Mouse (Mus musculus) forebrain, embryonic 11.5 days (tissue): ENCODE data around the gene Ssbp3. TPM values are rescaled to one million over a fixed set of nuclear protein-coding genes. Genes with fewer than 3 reads are reported as not detected.

Source experiments
- ATAC-seq: fragments of 200-750 bp; cut with Nextera tagmentation; replicated peaks from 2 replicates; pipeline ENCODE4 v1.8.0; 2017; ENCODE audit warnings: moderate TSS enrichment; ENCODE audit not compliant: low FRiP score
- DNase-seq: peaks from one replicate; pipeline ENCODE4 v3.0.0-alpha.2; 2017; ENCODE audit warnings: low spot score
- H3K27ac ChIP-seq: fragments of 300-500 bp; sonication (generic); 2 replicates; pipeline ENCODE4 v1.5.1; 2014; ENCODE audit warnings: low read depth, low read length
- H3K27me3 ChIP-seq: fragments of 300-500 bp; sonication (generic); 2 replicates; pipeline ENCODE4 v1.6.1; 2014; ENCODE audit warnings: mild to moderate bottlenecking, low read length, mixed read lengths; ENCODE audit not compliant: control insufficient read depth, insufficient read depth
- H3K36me3 ChIP-seq: fragments of 300-500 bp; sonication (generic); 2 replicates; pipeline ENCODE4 v1.6.1; 2014; ENCODE audit warnings: mild to moderate bottlenecking, low read length, moderate library complexity, mixed read lengths; ENCODE audit not compliant: control insufficient read depth, insufficient read depth
- H3K4me1 ChIP-seq: fragments of 300-500 bp; sonication (generic); replicated peaks from 2 replicates; pipeline ENCODE4 v1.6.1; 2014; ENCODE audit warnings: low read length, mixed read lengths; ENCODE audit not compliant: control insufficient read depth, insufficient read depth
- H3K4me2 ChIP-seq: fragments of 300-500 bp; sonication (generic); 2 replicates; pipeline ENCODE4 v1.6.1; 2014; ENCODE audit warnings: low read depth, mild to moderate bottlenecking, low read length, moderate library complexity, mixed read lengths; ENCODE audit not compliant: severe bottlenecking
- H3K4me3 ChIP-seq: fragments of 300-500 bp; sonication (generic); 2 replicates; pipeline ENCODE4 v1.5.1; 2014; ENCODE audit warnings: low read depth, low read length
- H3K9ac ChIP-seq: fragments of 300-500 bp; sonication (generic); 2 replicates; pipeline ENCODE4 v1.6.1; 2014; ENCODE audit warnings: low read length
- H3K9me3 ChIP-seq: fragments of 300-500 bp; sonication (generic); 2 replicates; pipeline ENCODE4 v1.6.1; 2016; ENCODE audit warnings: low read length, mixed read lengths; ENCODE audit not compliant: control insufficient read depth
- WGBS: fragments of 180-500 bp; shearing (Covaris S2); extraction: QIAGEN DNeasy Blood & Tissue Kit; methylation state at CpG from one replicate; pipeline ENCODE4 v1.1.7; 2014; 5-methylcytosine and 5-hydroxymethylcytosine counted together
- polyA plus RNA-seq: library from polyadenylated mRNA; unstranded; fragments of >200 nt; fragmentation: Nextera tagmentation; extraction: Ambion mirVana; gene quantifications from 2 replicates; pipeline ENCODE4 v1.2.1, GENCODE M21; 2014

Gene Ssbp3
- polyA plus RNA-seq, 1 experiment from 2014 or later, result 135 TPM

GRCm38 (mm10) chr4:107064394-107065098, 154.0 kb downstream of the Ssbp3 start:
- Histone ChIP-seq H3K4me3 (no peak overlapping the region), H3K36me3 (peaks cover 4% of the 10 kb centered on the region), H3K27me3 (no peaks in the 10 kb centered on the region), H3K9ac (no peak overlapping the region), H3K9me3 (no peaks in the 10 kb centered on the region), H3K4me1 (0 out of 2 replicates have a peak, but pooled peaks cover 2% of the 10 kb centered on the region), H3K27ac (no peak overlapping the region), H3K4me2 (no peak overlapping the region)
- WGBS, result 90% methylated on average over 5 of the region's 5 CpGs
- ATAC-seq (no peak), DNase-seq (no peak)

GRCm38 (mm10) chr4:107066252-107067124, 156.0 kb downstream of the Ssbp3 start, which contains the start of the genes Mrpl37 and Cyb5rl:
TSS of gene Mrpl37 (minus strand) at chr4:107066868.
TSS of gene Cyb5rl (plus strand) at chr4:107066988.
- Histone ChIP-seq H3K36me3 (no peaks in the 10 kb centered on the region), H3K4me3 (peak within 1 kb of the TSS; percentile 92), H3K4me1 (0 out of 2 replicates have a peak, but pooled peaks cover 2% of the 10 kb centered on the region), H3K27ac (no peak within 1 kb of the TSS), H3K27me3 (no peaks in the 10 kb centered on the region), H3K9me3 (no peaks in the 10 kb centered on the region), H3K9ac (peak within 1 kb of the TSS; percentile 84), H3K4me2 (peak within 1 kb of the TSS; percentile 92)
- peak; percentile 96 for DNase-seq
- under 1% methylated on average over 60 of the region's 60 CpGs for WGBS
- peak; percentile 100 for ATAC-seq

GRCm38 (mm10) chr4:107067151-107067840, 156.8 kb downstream of the Ssbp3 start:
- peak; percentile 64 for DNase-seq
- Histone ChIP-seq H3K9ac (peak overlapping the region; percentile 62), H3K27me3 (no peaks in the 10 kb centered on the region), H3K4me2 (peak overlapping the region; percentile 92), H3K4me1 (0 out of 2 replicates have a peak, but pooled peaks cover 2% of the 10 kb centered on the region), H3K36me3 (no peaks in the 10 kb centered on the region), H3K4me3 (peak overlapping the region; percentile 92), H3K9me3 (no peaks in the 10 kb centered on the region), H3K27ac (no peak overlapping the region)
- 2% methylated on average over 33 of the region's 33 CpGs for WGBS
- ATAC-seq, result peak; percentile 49

DNA sequence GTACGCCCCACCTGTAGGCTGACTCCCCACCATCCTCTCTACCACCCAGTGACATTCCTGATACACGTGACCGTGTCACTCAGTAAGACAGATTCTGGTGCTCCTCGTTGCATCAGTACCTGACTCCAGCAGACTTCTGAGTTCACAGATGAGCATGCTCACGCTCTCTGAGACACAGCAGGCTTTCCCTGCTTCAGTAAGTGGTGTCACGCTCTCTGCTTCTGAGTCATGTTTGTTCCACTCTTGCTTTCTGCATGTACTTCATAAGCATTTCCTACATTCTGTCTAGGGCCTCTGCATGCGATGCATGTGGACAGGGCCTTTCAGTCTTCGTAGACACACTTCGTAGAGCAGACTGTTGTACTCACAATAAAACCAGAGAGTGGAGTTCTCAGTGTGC, 161.8 kb downstream of the Ssbp3 start:
- H3K4me1 ChIP-seq, result 0 out of 2 replicates have a peak, but pooled peaks cover under 1% of the 10 kb centered on the region
- H3K4me2 ChIP-seq, result no peak overlapping the region
- ATAC-seq, result no peak
- H3K9ac ChIP-seq, result no peak overlapping the region
- H3K27me3 ChIP-seq, result no peaks in the 10 kb centered on the region
- 84% methylated on average over 9 of the region's 9 CpGs for WGBS
- H3K4me3 ChIP-seq, result no peak overlapping the region
- no peak overlapping the region for H3K27ac ChIP-seq
- H3K36me3 ChIP-seq, result no peaks in the 10 kb centered on the region
- DNase-seq, result no peak
- no peaks in the 10 kb centered on the region for H3K9me3 ChIP-seq

- DNase-seq (no peak), ATAC-seq (no peak)
- H3K36me3 ChIP-seq, result no peaks in the 10 kb centered on the region
- no peaks in the 10 kb centered on the region for H3K4me1 ChIP-seq
- no peaks in the 10 kb centered on the region for H3K27me3 ChIP-seq
- no peak overlapping the region for H3K9ac ChIP-seq
- H3K9me3 ChIP-seq, result no peaks in the 10 kb centered on the region
- H3K4me3 ChIP-seq, result no peak overlapping the region
- H3K27ac ChIP-seq, result no peak overlapping the region
- WGBS, result 64% methylated on average over 5 of the region's 5 CpGs
- H3K4me2 ChIP-seq, result no peak overlapping the region
These were observed 165.0 kb downstream of the Ssbp3 start for GRCm38 (mm10) chr4:107075456-107075855.

DNA sequence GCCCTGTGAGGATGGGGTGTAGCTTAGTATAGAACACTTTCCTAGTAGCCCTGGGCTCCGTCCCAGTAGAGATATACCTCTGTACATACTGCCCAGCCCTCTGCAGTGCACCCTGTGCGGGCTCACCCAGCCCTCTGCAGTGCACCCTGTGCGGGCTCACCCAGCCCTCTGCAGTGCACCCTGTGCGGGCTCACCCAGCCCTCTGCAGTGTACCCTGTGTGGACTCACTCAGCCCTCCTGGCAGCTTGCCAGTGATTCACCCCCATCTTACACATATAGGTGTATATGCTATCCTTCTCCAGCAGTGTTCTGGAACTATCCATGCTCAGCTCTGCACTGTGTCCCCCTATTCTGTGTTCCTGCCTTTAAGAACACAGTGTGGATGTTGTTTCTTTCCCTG, 168.4 kb downstream of the Ssbp3 start:
- 86% methylated on average over 4 of the region's 4 CpGs for WGBS
- ATAC-seq, result no peak

DNA sequence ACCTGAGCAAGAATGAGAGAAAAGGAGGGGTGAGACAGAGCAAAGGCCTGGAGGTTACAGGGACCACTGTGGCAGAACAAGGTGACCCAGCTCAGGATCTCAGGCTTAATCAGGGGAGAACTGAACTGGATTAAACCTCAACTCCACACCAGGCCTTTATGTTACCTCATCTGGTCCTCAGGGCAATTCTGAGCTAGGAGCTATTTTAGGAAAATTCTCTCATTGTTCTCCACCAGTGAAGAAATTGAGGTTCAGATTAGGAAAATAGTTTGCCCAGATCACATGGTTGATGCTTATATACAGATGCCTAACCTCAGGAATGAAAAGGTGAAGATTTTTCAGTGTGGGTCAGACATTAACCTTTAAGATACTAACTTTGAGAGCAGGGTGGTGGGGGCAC, 169.2 kb downstream of the Ssbp3 start:
- H3K4me1 ChIP-seq, result peaks cover 9% of the 10 kb centered on the region; the same call in 1 of the 2 replicates
- ATAC-seq (no peak), DNase-seq (no peak)
- H3K9me3 ChIP-seq, result no peaks in the 10 kb centered on the region
- no peak overlapping the region for H3K9ac ChIP-seq
- H3K36me3 ChIP-seq, result no peaks in the 10 kb centered on the region
- H3K4me2 ChIP-seq, result no peak overlapping the region
- no peak overlapping the region for H3K4me3 ChIP-seq
- H3K27ac ChIP-seq, result no peak overlapping the region
- H3K27me3 ChIP-seq, result no peaks in the 10 kb centered on the region

More for the DNA sequence above, 168.4 kb downstream of the Ssbp3 start:
- H3K4me1 ChIP-seq, result peaks cover 1% of the 10 kb centered on the region; the same call in 1 of the 2 replicates
- H3K4me3 ChIP-seq, result no peak overlapping the region
- no peak overlapping the region for H3K27ac ChIP-seq
- H3K27me3 ChIP-seq, result no peaks in the 10 kb centered on the region
- no peak overlapping the region for H3K9ac ChIP-seq
- no peaks in the 10 kb centered on the region for H3K9me3 ChIP-seq
- DNase-seq, result no peak
- no peak overlapping the region for H3K4me2 ChIP-seq
- H3K36me3 ChIP-seq, result no peaks in the 10 kb centered on the region

GRCm38 (mm10) chr4:107082185-107082584, 171.7 kb downstream of the Ssbp3 start:
- WGBS, result 94% methylated on average over 3 of the region's 3 CpGs
- no peak overlapping the region for H3K4me2 ChIP-seq
- ATAC-seq, result no peak
- H3K4me1 ChIP-seq, result peaks cover 12% of the 10 kb centered on the region; the same call in 1 of the 2 replicates
- no peak overlapping the region for H3K4me3 ChIP-seq
- H3K9ac ChIP-seq, result no peak overlapping the region
- no peaks in the 10 kb centered on the region for H3K36me3 ChIP-seq
- H3K9me3 ChIP-seq, result no peaks in the 10 kb centered on the region
- no peak overlapping the region for H3K27ac ChIP-seq
- no peak for DNase-seq
- no peaks in the 10 kb centered on the region for H3K27me3 ChIP-seq
